Mouse (Mus musculus) forebrain, embryonic 11.5 days (tissue): Measurements from ENCODE around the gene Myzap. TPM values are rescaled to one million over a fixed set of nuclear protein-coding genes. Genes with fewer than 3 reads are reported as not detected.

ENCODE experiments used
- ATAC-seq: fragments of 200-750 bp; cut with Nextera tagmentation; replicated peaks from 2 replicates; pipeline ENCODE4 v1.8.0; 2017; ENCODE audit warnings: moderate TSS enrichment; ENCODE audit not compliant: low FRiP score
- DNase-seq: peaks from one replicate; pipeline ENCODE4 v3.0.0-alpha.2; 2017; ENCODE audit warnings: low spot score
- H3K27ac ChIP-seq: fragments of 300-500 bp; sonication (generic); 2 replicates; pipeline ENCODE4 v1.5.1; 2014; ENCODE audit warnings: low read depth, low read length
- H3K27me3 ChIP-seq: fragments of 300-500 bp; sonication (generic); 2 replicates; pipeline ENCODE4 v1.6.1; 2014; ENCODE audit warnings: mild to moderate bottlenecking, low read length, mixed read lengths; ENCODE audit not compliant: control insufficient read depth, insufficient read depth
- H3K36me3 ChIP-seq: fragments of 300-500 bp; sonication (generic); 2 replicates; pipeline ENCODE4 v1.6.1; 2014; ENCODE audit warnings: mild to moderate bottlenecking, low read length, moderate library complexity, mixed read lengths; ENCODE audit not compliant: control insufficient read depth, insufficient read depth
- H3K4me1 ChIP-seq: fragments of 300-500 bp; sonication (generic); replicated peaks from 2 replicates; pipeline ENCODE4 v1.6.1; 2014; ENCODE audit warnings: low read length, mixed read lengths; ENCODE audit not compliant: control insufficient read depth, insufficient read depth
- H3K4me2 ChIP-seq: fragments of 300-500 bp; sonication (generic); 2 replicates; pipeline ENCODE4 v1.6.1; 2014; ENCODE audit warnings: low read depth, mild to moderate bottlenecking, low read length, moderate library complexity, mixed read lengths; ENCODE audit not compliant: severe bottlenecking
- H3K4me3 ChIP-seq: fragments of 300-500 bp; sonication (generic); 2 replicates; pipeline ENCODE4 v1.5.1; 2014; ENCODE audit warnings: low read depth, low read length
- H3K9ac ChIP-seq: fragments of 300-500 bp; sonication (generic); 2 replicates; pipeline ENCODE4 v1.6.1; 2014; ENCODE audit warnings: low read length
- H3K9me3 ChIP-seq: fragments of 300-500 bp; sonication (generic); 2 replicates; pipeline ENCODE4 v1.6.1; 2016; ENCODE audit warnings: low read length, mixed read lengths; ENCODE audit not compliant: control insufficient read depth
- WGBS: fragments of 180-500 bp; shearing (Covaris S2); extraction: QIAGEN DNeasy Blood & Tissue Kit; methylation state at CpG from one replicate; pipeline ENCODE4 v1.1.7; 2014; 5-methylcytosine and 5-hydroxymethylcytosine counted together
- polyA plus RNA-seq: library from polyadenylated mRNA; unstranded; fragments of >200 nt; fragmentation: Nextera tagmentation; extraction: Ambion mirVana; gene quantifications from 2 replicates; pipeline ENCODE4 v1.2.1, GENCODE M21; 2014

Gene Myzap
- polyA plus RNA-seq, 1 experiment from 2014 or later = 4.2 TPM

DNA sequence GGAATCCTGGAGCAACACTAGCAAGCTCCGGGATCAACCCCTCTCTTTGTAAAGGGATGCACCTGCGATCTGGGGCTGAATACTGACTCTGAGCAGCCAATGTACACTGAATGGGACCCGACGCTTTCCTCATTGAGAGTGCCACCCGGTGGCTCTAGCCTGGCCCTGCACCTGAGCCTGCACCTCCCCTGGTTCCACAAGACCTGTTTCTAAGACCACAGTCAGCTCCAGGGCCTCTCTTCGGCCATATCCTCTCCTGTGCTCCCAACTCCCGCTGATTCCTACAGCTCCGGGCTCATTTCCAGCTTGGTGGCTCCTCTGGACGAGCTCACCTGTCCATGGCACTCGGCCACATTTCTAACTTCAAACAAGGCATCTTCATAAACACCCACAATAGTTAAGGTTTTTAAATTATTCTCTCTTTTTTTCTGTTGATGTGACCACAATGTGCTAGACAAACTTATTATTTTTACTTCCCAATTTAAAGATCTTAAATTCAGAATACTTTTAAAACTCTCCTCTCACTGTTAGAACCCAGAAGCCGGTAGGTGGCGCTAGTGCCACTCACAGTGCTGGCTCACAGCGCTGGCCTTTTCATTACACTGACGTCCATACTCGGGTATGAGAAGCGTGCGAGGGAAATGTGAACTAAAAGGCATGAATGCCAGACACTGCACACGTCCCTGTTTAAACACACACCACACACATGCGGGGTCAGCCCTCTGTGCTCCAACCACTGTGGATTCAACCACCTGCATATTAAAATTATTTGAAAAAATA is 48.5 kb downstream of the Myzap start:
- no peaks in the 10 kb centered on the region for H3K4me1 ChIP-seq
- no peak overlapping the region for H3K27ac ChIP-seq
- H3K27me3 ChIP-seq = no peaks in the 10 kb centered on the region
- H3K36me3 ChIP-seq = no peaks in the 10 kb centered on the region
- H3K9me3 ChIP-seq = no peaks in the 10 kb centered on the region
- H3K4me2 ChIP-seq = 0 out of 2 replicates have a peak overlapping the region, but pooled peaks have one; percentile 8
- H3K4me3 ChIP-seq = no peak overlapping the region
- 18% methylated on average over 19 of the region's 19 CpGs for WGBS
- DNase-seq = peak; percentile 89
- H3K9ac ChIP-seq = no peak overlapping the region
- ATAC-seq = peak; percentile 80

DNA sequence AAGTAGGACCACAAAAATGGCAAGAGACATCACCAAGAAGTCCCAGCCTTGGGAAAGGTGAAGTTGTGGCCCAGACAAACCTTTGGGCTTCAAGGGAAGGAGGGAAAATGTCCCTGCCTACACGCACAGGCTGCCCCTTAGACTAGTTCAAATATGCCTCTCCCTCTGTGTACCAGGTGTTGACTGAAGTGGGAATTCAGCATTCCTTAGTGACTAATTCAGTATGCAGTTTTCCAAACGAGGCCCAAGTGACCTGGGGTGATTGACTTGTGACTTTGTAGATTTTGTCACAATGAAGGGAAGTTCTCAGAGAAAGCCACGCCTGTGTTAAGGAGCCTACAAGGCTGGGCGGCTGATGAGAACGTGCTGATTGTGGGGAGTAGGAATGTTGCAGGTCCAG is 49.9 kb downstream of the Myzap start:
- no peak for ATAC-seq
- 73% methylated on average over 5 of the region's 5 CpGs for WGBS
- H3K4me1 ChIP-seq = no peaks in the 10 kb centered on the region
- no peak overlapping the region for H3K9ac ChIP-seq
- H3K27ac ChIP-seq = no peak overlapping the region
- no peak overlapping the region for H3K4me2 ChIP-seq
- no peaks in the 10 kb centered on the region for H3K36me3 ChIP-seq
- DNase-seq = no peak
- no peaks in the 10 kb centered on the region for H3K27me3 ChIP-seq
- no peak overlapping the region for H3K4me3 ChIP-seq
- no peaks in the 10 kb centered on the region for H3K9me3 ChIP-seq

DNA sequence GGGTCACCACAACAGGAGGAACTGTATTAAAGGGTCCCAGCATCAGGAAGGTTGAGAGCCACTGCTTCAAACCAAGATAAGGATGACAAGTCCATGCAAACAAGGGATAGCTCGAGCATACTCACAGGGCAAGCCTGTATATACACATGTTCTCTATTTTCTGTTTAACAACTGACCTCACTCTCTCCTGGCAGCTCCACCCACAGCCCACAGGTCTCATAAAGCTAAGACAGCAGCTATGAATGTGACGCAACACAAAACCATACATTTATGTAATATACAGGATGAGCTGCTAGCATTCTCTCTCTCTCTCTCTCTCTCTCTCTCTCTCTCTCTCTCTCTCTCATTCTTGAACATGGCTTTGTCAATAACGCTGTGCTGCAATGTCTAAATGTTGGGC is 51.4 kb downstream of the Myzap start:
- WGBS = 81% methylated on average over 3 of the region's 3 CpGs
- Histone ChIP-seq H3K4me3 (no peak overlapping the region), H3K9me3 (no peaks in the 10 kb centered on the region), H3K4me1 (no peaks in the 10 kb centered on the region), H3K9ac (no peak overlapping the region), H3K4me2 (no peak overlapping the region), H3K27ac (no peak overlapping the region), H3K27me3 (no peaks in the 10 kb centered on the region), H3K36me3 (no peaks in the 10 kb centered on the region)
- ATAC-seq = no peak
- no peak for DNase-seq

- no peak overlapping the region for H3K4me2 ChIP-seq
- no peaks in the 10 kb centered on the region for H3K4me1 ChIP-seq
- H3K27ac ChIP-seq = no peak overlapping the region
- 95% methylated on average over 5 of the region's 5 CpGs for WGBS
- no peaks in the 10 kb centered on the region for H3K27me3 ChIP-seq
- no peaks in the 10 kb centered on the region for H3K9me3 ChIP-seq
- DNase-seq (no peak), ATAC-seq (no peak)
- no peak overlapping the region for H3K4me3 ChIP-seq
- H3K36me3 ChIP-seq = no peaks in the 10 kb centered on the region
- H3K9ac ChIP-seq = no peak overlapping the region
Observed at GRCm38 (mm10) chr9:71535730-71536129, 56.4 kb downstream of the Myzap start.

DNA sequence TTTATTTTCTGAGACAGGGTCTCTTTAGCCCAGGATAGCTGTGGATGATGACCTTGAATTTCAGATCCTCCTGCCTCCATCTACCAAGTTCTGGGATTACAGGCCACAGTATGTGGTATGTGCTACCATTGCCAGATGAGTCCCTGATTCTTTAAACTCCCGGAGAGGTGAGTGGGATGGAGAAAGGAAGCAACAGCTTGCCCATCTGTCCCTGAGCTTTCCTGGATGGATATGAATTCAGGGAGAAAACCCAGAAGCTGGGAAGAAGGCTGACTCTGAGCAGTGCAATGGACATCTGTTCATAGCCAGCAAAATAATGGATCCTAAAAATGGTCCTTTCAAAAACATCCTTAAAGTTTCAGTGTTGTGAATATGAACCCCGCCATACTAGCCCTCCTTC is 57.1 kb downstream of the Myzap start:
- no peak overlapping the region for H3K4me3 ChIP-seq
- WGBS = 94% methylated on average over 2 of the region's 2 CpGs
- H3K27ac ChIP-seq = no peak overlapping the region
- no peaks in the 10 kb centered on the region for H3K9me3 ChIP-seq
- ATAC-seq (no peak), DNase-seq (no peak)
- H3K9ac ChIP-seq = no peak overlapping the region
- no peaks in the 10 kb centered on the region for H3K36me3 ChIP-seq
- H3K27me3 ChIP-seq = no peaks in the 10 kb centered on the region
- H3K4me2 ChIP-seq = no peak overlapping the region
- no peaks in the 10 kb centered on the region for H3K4me1 ChIP-seq

DNA sequence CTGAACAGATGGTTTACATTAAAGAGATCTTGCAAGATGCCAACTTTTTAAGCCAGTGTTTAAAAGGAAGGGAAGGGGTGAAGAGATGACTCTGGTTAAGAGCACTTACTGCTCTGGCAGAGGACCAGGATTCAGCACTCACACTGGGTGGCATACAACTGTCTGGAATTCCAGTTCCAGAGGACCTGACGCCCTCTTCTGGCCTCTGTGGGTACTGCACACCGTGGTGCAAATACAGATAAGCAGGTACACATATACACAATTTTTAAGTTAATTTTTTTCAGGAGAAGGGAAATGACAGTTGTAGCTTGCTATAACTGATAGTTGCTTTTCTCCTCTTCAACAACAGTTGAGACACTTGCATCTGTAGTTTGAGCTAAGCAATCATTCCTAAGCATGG is 62.2 kb downstream of the Myzap start:
- Histone ChIP-seq H3K4me3 (no peak overlapping the region), H3K9me3 (no peaks in the 10 kb centered on the region), H3K4me2 (no peak overlapping the region), H3K27me3 (no peaks in the 10 kb centered on the region), H3K9ac (no peak overlapping the region), H3K27ac (no peak overlapping the region), H3K4me1 (no peaks in the 10 kb centered on the region), H3K36me3 (no peaks in the 10 kb centered on the region)
- ATAC-seq (no peak), DNase-seq (no peak)
- WGBS = 76% methylated on average over 2 of the region's 2 CpGs

DNA sequence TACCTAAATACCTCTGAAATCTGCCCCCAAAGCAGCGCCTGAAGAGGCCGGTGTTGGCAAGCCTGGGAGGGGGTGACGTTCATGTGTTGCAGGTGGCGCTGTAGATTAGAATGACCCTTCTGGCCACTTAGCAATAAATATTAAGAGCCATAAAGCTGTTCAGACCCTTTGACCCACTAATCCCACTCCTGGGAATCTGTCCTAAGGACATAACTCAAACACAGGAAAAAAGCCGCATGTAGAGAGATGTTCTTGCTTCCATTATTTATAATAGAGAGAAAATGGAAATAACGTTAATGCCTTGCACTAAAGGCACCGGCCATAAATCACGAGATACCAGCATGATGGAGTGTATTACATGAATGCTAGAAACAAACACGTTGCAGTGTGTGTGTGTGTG is 64.7 kb downstream of the Myzap start:
- Histone ChIP-seq H3K4me1 (no peaks in the 10 kb centered on the region), H3K9me3 (no peaks in the 10 kb centered on the region), H3K27ac (no peak overlapping the region), H3K4me2 (no peak overlapping the region), H3K4me3 (no peak overlapping the region), H3K9ac (no peak overlapping the region), H3K36me3 (no peaks in the 10 kb centered on the region), H3K27me3 (no peaks in the 10 kb centered on the region)
- no peak for DNase-seq
- ATAC-seq = no peak
- WGBS = 81% methylated on average over 9 of the region's 9 CpGs

GRCm38 (mm10) chr9:71523901-71524300 is 68.3 kb downstream of the Myzap start:
- no peak overlapping the region for H3K9ac ChIP-seq
- no peak overlapping the region for H3K27ac ChIP-seq
- H3K4me2 ChIP-seq = no peak overlapping the region
- H3K27me3 ChIP-seq = no peaks in the 10 kb centered on the region
- DNase-seq = no peak
- WGBS = 90% methylated on average over 4 of the region's 4 CpGs
- H3K4me3 ChIP-seq = no peak overlapping the region
- H3K9me3 ChIP-seq = no peaks in the 10 kb centered on the region
- H3K36me3 ChIP-seq = no peaks in the 10 kb centered on the region
- no peak for ATAC-seq
- H3K4me1 ChIP-seq = no peaks in the 10 kb centered on the region

DNA sequence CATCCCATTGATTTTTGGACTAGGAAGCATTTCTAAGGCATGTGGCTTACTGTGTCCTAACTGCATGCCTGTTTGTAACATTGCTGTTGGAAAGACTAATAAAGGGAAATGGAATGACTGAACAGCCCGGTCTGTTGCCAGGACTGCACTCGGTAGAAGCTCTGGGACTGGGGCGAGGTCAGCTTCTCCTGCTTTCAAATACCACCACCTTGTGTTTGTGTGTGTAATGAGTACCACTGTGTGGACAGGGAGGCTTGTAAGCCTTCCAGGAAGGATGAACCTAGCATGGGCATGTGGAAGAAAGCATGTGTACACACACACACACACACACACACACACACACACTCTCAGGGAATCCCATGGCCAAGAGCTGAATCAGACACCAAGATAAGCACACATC is 72.3 kb downstream of the Myzap start:
- no peak overlapping the region for H3K4me2 ChIP-seq
- no peaks in the 10 kb centered on the region for H3K36me3 ChIP-seq
- H3K27me3 ChIP-seq = no peaks in the 10 kb centered on the region
- no peaks in the 10 kb centered on the region for H3K4me1 ChIP-seq
- no peaks in the 10 kb centered on the region for H3K9me3 ChIP-seq
- WGBS = 59% methylated on average over 3 of the region's 3 CpGs
- no peak for ATAC-seq
- no peak overlapping the region for H3K9ac ChIP-seq
- DNase-seq = no peak
- H3K4me3 ChIP-seq = no peak overlapping the region
- no peak overlapping the region for H3K27ac ChIP-seq
